Mouse (Mus musculus) myocyte (in vitro differentiated cells): ENCODE results near the gene Rbm26. TPM values are rescaled to one million over a fixed set of nuclear protein-coding genes. Genes with fewer than 3 reads are reported as not detected.

Source experiments
- H3K27me3 ChIP-seq: one replicate; pipeline ENCODE4 v1.6.1; 2011; ENCODE audit not compliant: control insufficient read depth, insufficient read depth, insufficient read length
- H3K36me3 ChIP-seq: one replicate; pipeline ENCODE4 v1.6.1; 2011; ENCODE audit not compliant: control insufficient read depth, insufficient read depth
- H3K4me2 ChIP-seq: one replicate; pipeline ENCODE4 v1.6.1; 2011; ENCODE audit warnings: low read depth, control low read depth
- H3K4me3 ChIP-seq: one replicate; pipeline ENCODE4 v1.5.1; 2011; ENCODE audit warnings: mild to moderate bottlenecking, control low read depth, moderate library complexity
- H3K79me2 ChIP-seq: one replicate; pipeline ENCODE4 v1.6.1; 2011; ENCODE audit not compliant: control insufficient read depth, insufficient read depth
- H3ac ChIP-seq: one replicate; pipeline ENCODE4 v1.6.1; 2011; ENCODE audit not compliant: control insufficient read depth, insufficient read length
- CEBPB ChIP-seq: IDR thresholded peaks from 2 replicates; pipeline ENCODE4 v1.6.1; 2011; ENCODE audit warnings: mild to moderate bottlenecking, moderate library complexity; ENCODE audit not compliant: poor library complexity, insufficient read depth, severe bottlenecking
- E2F4 ChIP-seq: IDR thresholded peaks from one replicate; pipeline ENCODE4 v1.6.1; 2011; ENCODE audit warnings: mild to moderate bottlenecking, control low read depth, moderate library complexity; ENCODE audit not compliant: insufficient read depth
- MAX ChIP-seq: IDR thresholded peaks from one replicate; pipeline ENCODE4 v1.6.1; 2011; ENCODE audit warnings: low read depth, mild to moderate bottlenecking, control low read depth
- MYOD1 ChIP-seq, 3 experiments: IDR thresholded peaks; one replicate each; pipeline ENCODE4 v1.6.1; 2011; ENCODE audit warnings: control low read depth in 2 of 3, low read depth in 2 of 3, mild to moderate bottlenecking in 2 of 3, moderate library complexity in 1 of 3; ENCODE audit not compliant: insufficient read length in 2 of 3, control insufficient read depth in 1 of 3
- MYOG ChIP-seq, 3 experiments: IDR thresholded peaks; one replicate each; pipeline ENCODE4 v1.6.1; 2011; ENCODE audit warnings: control low read depth in 2 of 3, low read depth in 2 of 3, mild to moderate bottlenecking in 2 of 3; ENCODE audit not compliant: insufficient read length in 2 of 3, control insufficient read depth in 1 of 3, insufficient read depth in 1 of 3
- POLR2A ChIP-seq: IDR thresholded peaks from one replicate; pipeline ENCODE4 v1.6.1; 2011; ENCODE audit warnings: low read depth, mild to moderate bottlenecking, control low read depth, moderate library complexity; ENCODE audit not compliant: insufficient read length
- POLR2AphosphoS2 ChIP-seq: IDR thresholded peaks from one replicate; pipeline ENCODE4 v1.6.1; 2011; ENCODE audit warnings: low read depth, control low read depth; ENCODE audit not compliant: insufficient read length
- REST ChIP-seq: IDR thresholded peaks from one replicate; pipeline ENCODE4 v1.6.1; 2011; ENCODE audit warnings: mild to moderate bottlenecking, control low read depth, moderate library complexity; ENCODE audit not compliant: insufficient read depth, insufficient read length
- SRF ChIP-seq: IDR thresholded peaks from one replicate; pipeline ENCODE4 v1.6.1; 2011; ENCODE audit warnings: low read depth; ENCODE audit not compliant: control insufficient read depth, insufficient read length
- TCF12 ChIP-seq: IDR thresholded peaks from one replicate; pipeline ENCODE4 v1.6.1; 2011; ENCODE audit warnings: mild to moderate bottlenecking, control low read depth; ENCODE audit not compliant: poor library complexity, insufficient read depth, severe bottlenecking
- TCF3 ChIP-seq: IDR thresholded peaks from one replicate; pipeline ENCODE4 v1.6.1; 2011; ENCODE audit warnings: low read depth, control low read depth; ENCODE audit not compliant: insufficient read length
- USF1 ChIP-seq: IDR thresholded peaks from one replicate; pipeline ENCODE4 v1.6.1; 2011; ENCODE audit warnings: low read depth, mild to moderate bottlenecking, control low read depth, moderate library complexity
- polyA plus RNA-seq: library from polyadenylated mRNA; unstranded; fragments of >200 nt; fragmentation: generic; extraction: Trizol; gene quantifications from one replicate; pipeline ENCODE4 v1.2.1, GENCODE M21; 2012; ENCODE audit warnings: missing spikeins

The Rbm26 gene
- polyA plus RNA-seq, 1 experiment, result 9.4 TPM

DNA sequence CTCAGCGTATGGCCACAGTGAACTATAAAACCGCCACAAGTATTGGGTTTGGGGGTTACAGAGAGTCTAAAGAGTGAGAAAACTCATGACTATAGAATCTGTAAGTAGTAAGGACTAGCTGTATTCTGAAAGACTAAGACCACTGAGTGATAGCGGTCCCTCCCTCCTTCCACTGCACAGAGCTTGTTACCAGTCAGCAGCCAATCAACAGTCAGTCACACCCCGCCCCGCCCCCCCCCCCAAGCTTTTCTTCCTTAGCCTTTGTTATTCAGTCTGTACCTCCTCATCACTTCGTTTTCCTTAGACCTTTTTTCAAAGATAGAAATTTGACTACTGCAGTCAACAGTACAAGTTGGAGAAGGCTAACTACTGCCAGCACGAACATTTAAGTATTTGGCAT, 1.9 kb upstream of the Rbm26 start:
- TF ChIP-seq MAX (no peak), MYOD1 (IDR thresholded peaks at IDR 0.05; ENCODE audit: control insufficient read depth in 1 of 3, insufficient read length in 2 of 3, low read depth in 2 of 3) (no peak), POLR2A (no peak), POLR2AphosphoS2 (no peak), CEBPB (no peak), E2F4 (no peak)
- peaks cover 30% of the 10 kb centered on the region for H3K79me2 ChIP-seq

DNA sequence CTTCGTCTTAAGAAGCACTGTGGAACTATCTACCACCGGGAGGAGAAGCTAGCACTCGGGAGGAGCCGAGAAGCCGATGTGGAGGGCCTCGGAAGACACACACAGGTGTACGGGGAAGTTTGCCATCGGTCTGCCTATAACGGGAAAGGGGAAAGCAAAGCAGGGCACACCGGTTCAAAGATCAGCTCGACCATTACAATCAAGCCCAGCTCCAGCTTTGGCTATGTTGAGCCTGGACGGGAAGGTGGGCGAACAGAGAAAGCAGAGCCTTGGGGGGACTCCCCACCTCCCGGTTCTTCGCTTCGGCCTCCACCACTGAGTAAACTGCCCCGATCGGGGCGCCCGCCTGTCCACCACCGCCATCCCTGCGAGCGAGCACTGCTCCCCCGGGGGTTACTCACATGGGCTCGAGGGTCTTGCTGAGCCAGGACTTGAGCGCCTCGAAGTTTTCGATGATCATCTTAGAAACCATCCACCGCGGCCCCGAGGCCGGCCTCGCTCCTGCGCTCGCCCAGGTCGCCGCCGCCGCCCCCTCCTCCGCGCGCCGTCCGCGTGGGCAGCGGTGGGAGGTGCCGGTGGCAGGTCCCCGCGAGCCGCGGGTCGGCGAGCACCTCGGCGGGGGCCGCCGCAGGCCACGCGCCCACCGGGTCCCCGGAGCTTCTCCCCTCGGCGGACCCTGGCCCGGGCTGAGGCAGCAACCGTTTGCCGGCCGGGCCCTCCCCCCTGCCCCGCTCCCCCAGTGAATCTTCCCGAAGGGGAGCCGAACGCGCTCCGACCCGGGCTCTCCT, 552 bp downstream of the Rbm26 start:
- H3ac ChIP-seq, result peak overlapping the region; percentile 88
- H3K36me3 ChIP-seq, result no peaks in the 10 kb centered on the region
- H3K4me2 ChIP-seq, result peak overlapping the region; percentile 95
- no peaks in the 10 kb centered on the region for H3K27me3 ChIP-seq
- peaks cover 55% of the 10 kb centered on the region for H3K79me2 ChIP-seq
- H3K4me3 ChIP-seq, result peak overlapping the region; percentile 94
- TF ChIP-seq MYOD1 (IDR thresholded peaks at IDR 0.05; ENCODE audit: control insufficient read depth in 1 of 3, insufficient read length in 2 of 3, low read depth in 2 of 3), result no peak
- TF ChIP-seq MYOG (IDR thresholded peaks at IDR 0.05; ENCODE audit: control insufficient read depth in 1 of 3, insufficient read depth in 1 of 3, insufficient read length in 2 of 3, low read depth in 2 of 3), result no peak
- TF ChIP-seq E2F4, result no peak
- TF ChIP-seq TCF3, result no peak
- no peak for TF ChIP-seq REST
- no peak for TF ChIP-seq POLR2AphosphoS2
- TF ChIP-seq TCF12, result no peak

More for the DNA sequence above, 1.9 kb upstream of the Rbm26 start:
- no peaks in the 10 kb centered on the region for H3K36me3 ChIP-seq
- no peaks in the 10 kb centered on the region for H3K27me3 ChIP-seq
- H3K4me2 ChIP-seq, result no peak overlapping the region
- H3ac ChIP-seq, result no peak overlapping the region
- H3K4me3 ChIP-seq, result no peak overlapping the region

DNA sequence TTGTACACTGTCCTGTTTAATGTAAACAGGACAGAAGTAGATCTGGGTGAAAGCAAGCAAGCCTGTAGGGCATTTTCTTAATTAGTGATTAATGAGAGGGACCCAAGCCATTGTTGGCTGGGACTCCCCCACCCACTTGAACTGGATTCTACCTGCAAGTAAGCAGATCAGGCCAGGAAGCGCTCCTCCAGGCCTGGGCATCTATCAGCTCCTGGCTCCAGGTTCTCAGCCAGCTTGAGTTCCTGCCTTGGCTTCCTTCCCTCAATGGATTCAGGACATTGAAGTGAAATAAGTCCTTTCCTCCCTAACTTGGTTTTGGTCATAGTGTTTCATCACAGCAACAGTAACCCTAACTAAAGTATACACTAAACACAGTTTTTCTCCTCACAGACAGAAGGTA, 9.9 kb downstream of the Rbm26 start:
- H3K36me3 ChIP-seq, result no peaks in the 10 kb centered on the region
- H3K4me3 ChIP-seq, result no peak overlapping the region
- no peak overlapping the region for H3K4me2 ChIP-seq
- TF ChIP-seq TCF12 (no peak), USF1 (no peak), POLR2AphosphoS2 (no peak), MYOG (IDR thresholded peaks at IDR 0.05; ENCODE audit: control insufficient read depth in 1 of 3, insufficient read depth in 1 of 3, insufficient read length in 2 of 3, low read depth in 2 of 3) (no peak), REST (no peak), E2F4 (no peak), SRF (no peak), POLR2A (no peak), MYOD1 (IDR thresholded peaks at IDR 0.05; ENCODE audit: control insufficient read depth in 1 of 3, insufficient read length in 2 of 3, low read depth in 2 of 3) (no peak), CEBPB (no peak), MAX (no peak), TCF3 (no peak)
- H3K79me2 ChIP-seq, result peaks cover 90% of the 10 kb centered on the region
- no peak overlapping the region for H3ac ChIP-seq
- H3K27me3 ChIP-seq, result no peaks in the 10 kb centered on the region

GRCm38 (mm10) chr14:105164793-105165192, 12.3 kb downstream of the Rbm26 start:
- Histone ChIP-seq H3ac (no peak overlapping the region), H3K4me2 (no peak overlapping the region), H3K27me3 (no peaks in the 10 kb centered on the region), H3K79me2 (peaks cover 90% of the 10 kb centered on the region), H3K36me3 (no peaks in the 10 kb centered on the region), H3K4me3 (no peak overlapping the region)
- TF ChIP-seq SRF (no peak), CEBPB (no peak), REST (no peak)

DNA sequence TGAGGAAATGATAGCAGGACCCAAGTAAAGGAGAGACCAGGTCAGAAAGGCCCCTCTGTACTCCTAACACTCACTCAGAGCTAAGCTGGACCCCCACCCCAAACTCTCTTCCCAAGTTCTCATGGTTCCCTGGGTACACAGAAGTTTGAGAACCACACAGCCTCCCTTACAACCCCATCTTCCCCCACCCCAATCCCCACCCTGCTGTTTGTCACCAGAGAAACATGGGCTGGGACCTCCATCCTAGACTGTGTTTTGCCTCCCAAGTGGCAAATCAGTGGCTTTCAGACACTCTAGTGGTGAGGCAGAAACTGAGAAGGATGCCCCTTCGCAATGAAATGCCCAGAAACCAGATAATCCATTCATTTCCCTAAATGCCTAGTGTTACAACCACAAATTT, 15.8 kb downstream of the Rbm26 start:
- H3ac ChIP-seq, result no peak overlapping the region
- no peak overlapping the region for H3K4me3 ChIP-seq
- peaks cover 10% of the 10 kb centered on the region for H3K36me3 ChIP-seq
- no peaks in the 10 kb centered on the region for H3K27me3 ChIP-seq
- H3K4me2 ChIP-seq, result no peak overlapping the region
- no peak for TF ChIP-seq TCF12
- TF ChIP-seq MYOG (IDR thresholded peaks at IDR 0.05; ENCODE audit: control insufficient read depth in 1 of 3, insufficient read depth in 1 of 3, insufficient read length in 2 of 3, low read depth in 2 of 3), result no peak
- no peak for TF ChIP-seq MYOD1 (IDR thresholded peaks at IDR 0.05; ENCODE audit: control insufficient read depth in 1 of 3, insufficient read length in 2 of 3, low read depth in 2 of 3)
- no peak for TF ChIP-seq E2F4
- no peak for TF ChIP-seq POLR2A
- TF ChIP-seq USF1, result no peak
- TF ChIP-seq CEBPB, result no peak
- TF ChIP-seq TCF3, result no peak
- no peak for TF ChIP-seq REST
- TF ChIP-seq MAX, result no peak
- TF ChIP-seq POLR2AphosphoS2, result no peak
- TF ChIP-seq SRF, result no peak
- peaks cover 73% of the 10 kb centered on the region for H3K79me2 ChIP-seq
